Mouse (Mus musculus): ENCODE data around the gene Agbl4.
A peak's percentile ranks its signal among the peaks of the same experiment; 100 is the strongest.

Gene Agbl4

DNA sequence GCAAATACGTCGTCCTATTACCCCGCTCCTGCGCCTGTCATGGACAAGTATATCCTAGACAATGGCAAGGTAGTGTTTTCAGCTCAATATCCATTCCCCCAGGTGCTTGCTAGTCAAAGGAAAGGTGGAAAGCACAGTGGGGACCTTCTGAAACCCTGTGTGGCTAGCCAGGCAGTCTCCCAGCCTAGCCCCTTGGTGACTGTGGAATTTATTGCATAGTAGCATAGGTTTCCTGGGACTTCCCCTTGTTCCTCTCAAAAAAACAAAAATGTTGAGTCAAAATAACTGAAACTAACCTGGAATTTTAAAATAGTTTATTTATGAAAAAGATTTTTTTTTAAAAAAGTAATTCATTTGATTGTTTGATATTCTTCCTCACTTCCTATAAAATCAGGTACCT, 1051.1 kb downstream of the Agbl4 start:
- DNase-seq (ENCODE audit: low spot score) = no peak

DNA sequence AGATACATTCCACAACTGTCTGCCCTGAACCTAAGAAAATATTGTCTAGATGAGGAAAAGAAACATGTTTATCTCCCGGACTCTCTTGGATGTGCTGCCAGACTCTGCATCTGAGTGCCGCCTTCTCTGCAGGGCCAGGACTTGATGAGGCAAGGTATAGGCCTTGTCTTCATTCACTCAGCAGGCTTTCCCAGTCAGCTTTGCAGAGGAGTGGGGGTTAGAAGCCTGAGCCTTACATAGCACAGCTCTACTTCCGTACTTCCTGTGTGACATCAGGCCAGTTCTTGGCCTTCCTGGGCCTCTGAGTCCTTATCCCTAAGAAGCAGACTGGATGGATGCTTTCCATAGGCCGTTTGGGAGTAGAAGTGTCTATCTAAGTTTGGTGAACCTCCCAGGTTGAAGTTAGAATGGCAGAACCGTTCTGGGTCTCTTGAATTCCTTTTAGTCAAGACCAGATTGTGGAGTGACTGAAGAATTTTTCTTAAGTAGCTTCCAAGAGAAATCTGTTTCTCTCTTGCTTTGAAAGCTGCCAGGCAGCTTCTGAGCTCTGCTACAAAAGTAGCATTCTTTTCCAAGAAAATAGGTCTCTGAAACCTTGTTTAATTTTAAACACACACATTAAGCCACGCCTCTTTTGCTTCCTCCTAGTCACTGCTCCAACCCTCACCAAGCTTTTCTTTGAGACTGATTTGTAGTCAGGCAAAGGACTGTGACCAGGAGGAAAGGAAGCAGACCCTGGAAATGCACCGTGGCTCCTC, 1052.2 kb downstream of the Agbl4 start:
- no peak for DNase-seq (ENCODE audit: low spot score)

DNA sequence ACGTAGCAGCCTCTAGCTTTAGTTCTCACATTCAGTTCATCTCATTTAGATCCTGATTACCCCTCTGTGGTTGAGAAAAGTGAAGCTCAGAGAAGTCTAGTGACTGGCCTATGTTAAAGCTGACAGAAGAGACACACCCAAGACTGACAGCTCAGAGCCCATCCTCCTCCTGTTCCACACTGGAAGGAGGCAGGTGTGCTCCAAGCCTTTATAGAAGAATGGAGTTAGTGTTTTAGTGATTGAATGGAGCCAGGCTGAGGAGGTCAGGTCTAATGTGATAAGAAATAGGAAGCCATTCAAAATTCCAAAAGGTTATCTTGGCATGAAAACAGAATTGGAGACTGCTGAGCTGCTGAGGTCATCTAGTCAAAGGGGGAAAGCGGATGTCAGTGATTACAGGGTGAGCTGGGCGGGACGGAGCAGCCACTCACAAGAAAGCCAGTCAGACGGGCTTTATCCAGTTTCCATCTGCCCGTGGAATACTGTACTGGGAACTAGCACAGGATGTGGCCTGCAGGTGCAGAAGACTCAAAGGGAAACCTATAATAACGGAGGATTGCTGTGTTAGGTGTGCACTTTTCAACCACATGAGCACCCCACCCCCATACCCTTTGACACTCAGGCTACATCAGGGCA, 1053.9 kb downstream of the Agbl4 start:
- DNase-seq (ENCODE audit: low spot score) = no peak

DNA sequence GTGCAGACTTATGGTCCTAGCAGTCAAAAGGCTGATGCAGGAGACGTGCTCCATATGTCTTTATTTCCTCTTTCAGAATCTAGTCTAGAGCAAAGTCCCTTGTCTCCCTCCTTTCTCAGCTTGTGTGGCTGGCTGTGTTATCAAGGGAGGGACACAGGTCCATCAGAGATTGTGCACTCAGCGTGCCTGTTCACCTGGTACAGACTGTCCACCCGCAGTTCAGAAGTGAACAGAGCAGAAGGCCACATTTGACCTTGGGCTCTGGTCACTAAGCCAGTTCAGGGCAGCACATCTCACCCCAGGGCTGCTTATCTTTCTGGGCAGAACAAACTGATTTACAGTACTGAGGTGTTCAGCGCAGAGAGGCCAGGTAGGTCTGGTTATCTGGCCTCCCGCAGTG, 1054.7 kb downstream of the Agbl4 start:
- no peak for DNase-seq (ENCODE audit: low spot score)

DNA sequence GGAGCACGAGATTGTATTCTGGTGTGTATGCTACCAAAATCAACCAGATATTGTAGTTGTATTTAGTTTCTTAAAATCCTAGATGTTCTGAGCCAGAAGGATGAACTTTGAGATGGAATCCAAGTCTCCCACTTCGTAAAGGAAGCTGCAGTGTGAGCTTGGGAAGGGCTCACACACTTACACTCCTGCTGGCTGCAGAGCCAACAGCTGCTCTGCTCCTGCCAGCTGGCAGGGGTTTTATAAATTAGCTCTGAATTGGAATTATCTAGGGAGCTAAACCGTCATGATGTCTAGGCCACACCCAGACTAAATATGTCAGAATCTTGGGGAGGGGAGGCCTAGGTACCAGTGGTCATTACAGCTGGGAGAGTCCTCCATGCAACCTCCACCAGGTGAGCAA, 1055.8 kb downstream of the Agbl4 start:
- no peak for DNase-seq (ENCODE audit: low spot score)

DNA sequence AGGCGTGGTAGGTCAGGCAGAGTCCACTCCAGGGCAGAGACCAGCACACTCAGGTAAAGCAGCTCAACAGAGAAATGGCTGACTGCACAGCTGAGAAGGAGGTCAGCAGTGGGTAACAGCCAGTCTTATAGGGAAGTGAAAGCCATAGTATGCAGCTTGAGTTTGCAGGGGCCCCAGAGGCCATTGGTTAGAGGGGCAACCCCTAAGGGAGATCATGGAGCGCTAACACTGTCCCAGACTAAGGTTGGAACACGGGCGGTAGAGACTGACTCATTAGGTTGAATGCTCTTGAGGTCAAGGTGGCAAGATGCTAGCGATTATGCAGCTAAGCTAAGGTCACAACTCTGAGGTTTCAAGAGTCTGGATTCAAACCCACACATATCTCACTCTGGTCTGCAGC, 1058.2 kb downstream of the Agbl4 start:
- no peak for DNase-seq (ENCODE audit: low spot score)

- no peak for DNase-seq (ENCODE audit: low spot score)
Observed at GRCm38 (mm10) chr4:111457568-111457967, 1060.1 kb downstream of the Agbl4 start.

DNA sequence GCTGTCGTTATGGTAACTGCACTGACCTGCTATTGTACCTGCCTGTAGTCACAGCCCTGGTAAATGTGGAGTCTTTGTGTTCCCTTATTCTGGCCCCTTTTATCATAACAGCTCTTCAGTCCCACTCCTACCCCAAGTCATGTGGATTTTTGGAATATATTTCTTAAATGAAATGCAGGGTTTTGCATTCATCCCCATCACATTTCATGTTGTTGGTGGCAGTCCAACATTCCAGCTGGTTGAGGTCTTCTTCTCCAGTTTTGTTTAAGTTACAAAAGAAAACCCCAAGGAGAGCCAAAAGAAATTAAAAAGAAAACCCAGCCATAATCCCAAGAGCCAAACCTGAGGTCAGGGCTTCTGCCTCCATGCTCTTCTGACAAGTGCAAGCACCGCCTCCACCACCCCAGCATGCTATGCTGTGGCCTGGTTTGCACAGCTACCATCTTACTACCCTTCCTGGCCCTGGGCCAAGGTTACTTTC, 1069.9 kb downstream of the Agbl4 start:
- no peak for DNase-seq (ENCODE audit: low spot score)

- DNase-seq (ENCODE audit: low spot score) = no peak
Observed at GRCm38 (mm10) chr4:111467796-111468195, 1070.3 kb downstream of the Agbl4 start.

DNA sequence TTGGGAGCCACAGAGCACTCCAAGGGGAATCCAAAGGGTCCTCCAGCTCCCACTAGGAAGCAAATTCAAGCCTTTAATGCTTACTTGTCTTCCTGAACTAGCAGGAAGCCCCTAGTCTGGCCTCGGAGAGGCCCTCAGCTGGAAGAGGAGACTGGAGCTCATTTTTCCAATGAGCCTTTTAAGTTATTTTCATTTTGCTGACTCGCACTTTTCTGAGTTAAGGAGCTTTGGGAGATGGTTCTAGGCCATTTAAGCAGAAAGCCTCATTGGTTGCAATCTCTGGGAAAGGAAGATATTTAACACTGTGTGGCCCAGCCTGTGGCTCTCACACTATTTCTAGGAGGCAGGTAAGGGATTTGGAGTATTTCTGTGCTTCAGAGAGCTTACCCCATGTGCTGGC, 1072.4 kb downstream of the Agbl4 start:
- no peak for DNase-seq (ENCODE audit: low spot score)

DNA sequence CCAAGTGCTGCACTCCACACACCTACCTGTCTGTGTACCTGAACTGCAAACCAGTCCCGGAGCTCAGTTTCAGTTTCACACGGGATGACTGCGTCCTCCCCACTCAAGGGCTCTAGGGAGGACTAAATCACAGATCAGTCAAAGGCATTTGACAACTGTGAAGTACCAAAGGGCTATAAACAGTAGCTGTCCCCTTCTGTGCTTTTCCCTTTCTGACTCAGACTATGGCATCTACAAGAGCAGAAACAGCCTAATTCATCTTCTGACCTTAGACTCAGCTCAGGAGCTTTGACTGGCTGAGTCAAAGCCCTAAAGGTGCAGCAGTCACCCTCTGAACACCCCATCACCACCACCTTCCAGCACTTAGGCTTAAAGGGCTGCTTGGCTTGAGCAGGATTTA, 1074.3 kb downstream of the Agbl4 start:
- no peak for DNase-seq (ENCODE audit: low spot score)

DNA sequence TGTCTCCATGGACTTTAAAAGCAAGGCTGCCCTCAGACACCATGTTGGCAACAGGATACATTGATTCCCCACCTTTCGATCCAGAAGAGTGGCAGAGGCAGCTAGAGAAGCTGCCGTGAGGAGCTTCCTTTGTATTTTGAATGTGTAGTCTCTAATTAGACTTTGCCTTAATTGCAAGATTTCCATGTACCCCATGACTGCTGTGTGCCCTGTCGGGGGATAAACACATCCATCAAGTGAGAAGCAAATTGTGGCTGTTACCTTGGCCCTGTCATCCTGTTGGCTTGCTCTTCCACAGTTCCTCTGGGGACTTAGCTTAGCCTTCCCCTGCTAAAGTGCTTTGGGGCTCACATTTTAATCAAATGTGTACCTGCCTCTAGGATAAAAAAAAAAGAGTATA, 1075.0 kb downstream of the Agbl4 start:
- DNase-seq (ENCODE audit: low spot score) = no peak

GRCm38 (mm10) chr4:111473014-111473413, 1075.6 kb downstream of the Agbl4 start:
- no peak for DNase-seq (ENCODE audit: low spot score)

DNA sequence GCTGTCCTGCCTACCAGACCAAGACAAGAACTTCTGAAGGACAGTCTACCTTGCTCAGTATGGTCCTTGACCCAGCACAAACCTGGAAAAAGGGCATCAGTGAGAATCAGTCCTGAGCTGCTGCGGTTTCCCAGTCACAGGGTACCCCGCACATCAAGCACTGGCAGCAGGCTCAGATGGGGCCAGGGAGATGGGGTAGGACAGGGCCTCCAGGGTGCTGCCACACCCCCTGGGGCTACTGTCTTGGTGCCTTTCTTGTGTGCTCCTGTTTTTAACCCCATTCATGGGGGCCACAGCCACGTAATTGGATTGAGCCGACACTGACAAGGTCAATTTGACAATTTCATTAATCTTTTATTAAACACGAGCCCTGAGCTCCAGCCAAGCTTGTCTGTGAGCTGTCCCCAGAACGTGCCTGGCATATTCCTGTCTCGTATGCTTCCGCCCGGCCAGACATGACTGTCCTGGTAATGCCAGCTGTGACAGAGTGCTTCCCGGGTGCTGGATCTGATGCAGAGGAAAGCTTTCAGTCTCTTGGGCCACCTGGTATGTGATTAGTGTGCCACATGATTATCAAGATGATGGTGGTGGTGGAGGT, 1078.0 kb downstream of the Agbl4 start:
- no peak for DNase-seq (ENCODE audit: low spot score)

DNA sequence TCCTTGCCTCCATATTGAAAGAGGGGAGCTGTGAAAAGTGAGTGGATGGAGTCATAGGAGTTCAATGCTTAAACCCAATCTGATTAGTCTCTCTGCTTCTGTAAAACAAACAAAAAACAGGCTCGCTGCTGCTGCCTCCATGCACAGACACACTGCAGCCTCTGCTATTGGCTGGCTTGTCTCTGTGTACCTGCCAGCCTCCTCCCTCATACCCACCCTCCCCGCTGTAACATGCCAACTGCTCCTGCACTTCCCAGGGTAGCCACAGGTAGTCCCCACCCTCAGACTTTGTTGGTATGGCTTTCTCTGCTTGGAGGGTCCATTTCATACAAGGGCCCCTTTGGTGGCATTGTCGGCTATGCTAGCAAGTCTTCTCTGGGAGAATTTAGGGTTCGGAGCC, 1080.0 kb downstream of the Agbl4 start:
- no peak for DNase-seq (ENCODE audit: low spot score)

DNA sequence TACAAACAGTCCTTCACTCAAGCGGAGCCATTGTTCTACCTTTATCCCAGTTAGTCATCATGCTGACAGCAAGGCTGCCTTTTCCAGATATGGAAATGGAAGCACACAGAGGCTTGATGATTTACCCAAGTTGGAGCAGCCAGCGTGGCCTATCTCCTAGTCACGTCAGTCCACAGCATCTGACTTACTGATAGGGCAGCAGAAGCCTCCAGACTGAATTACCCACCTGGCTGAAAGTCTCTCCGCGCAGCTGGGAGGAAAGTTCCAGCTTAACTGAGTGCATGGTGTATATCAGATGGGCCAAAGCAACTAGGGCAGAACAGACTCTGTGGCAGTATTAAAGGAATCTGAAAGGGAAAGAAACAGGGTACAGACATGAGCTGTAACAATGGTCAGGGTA, 1086.0 kb downstream of the Agbl4 start:
- DNase-seq (ENCODE audit: low spot score) = no peak

DNA sequence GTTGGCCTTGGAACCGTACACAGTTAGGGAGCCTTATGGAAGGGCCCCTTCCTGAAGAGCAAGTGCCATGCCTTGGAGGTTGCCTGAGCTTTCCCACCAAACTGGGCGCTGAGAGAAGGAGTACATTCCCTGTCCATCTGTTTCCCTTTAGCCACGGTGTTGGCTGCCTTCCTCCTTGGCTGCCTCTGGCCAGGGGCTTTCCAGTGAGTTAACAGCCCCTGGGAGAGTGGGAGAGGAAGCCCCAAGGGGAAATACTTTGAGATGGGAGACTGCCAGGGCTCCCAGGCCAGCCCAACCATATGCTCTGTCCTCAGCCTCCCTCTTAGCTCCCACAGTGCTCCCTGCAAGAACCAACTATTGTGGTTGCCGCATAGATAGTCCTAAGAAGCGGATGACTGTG, 1087.7 kb downstream of the Agbl4 start:
- DNase-seq (ENCODE audit: low spot score) = peak; percentile 10

DNA sequence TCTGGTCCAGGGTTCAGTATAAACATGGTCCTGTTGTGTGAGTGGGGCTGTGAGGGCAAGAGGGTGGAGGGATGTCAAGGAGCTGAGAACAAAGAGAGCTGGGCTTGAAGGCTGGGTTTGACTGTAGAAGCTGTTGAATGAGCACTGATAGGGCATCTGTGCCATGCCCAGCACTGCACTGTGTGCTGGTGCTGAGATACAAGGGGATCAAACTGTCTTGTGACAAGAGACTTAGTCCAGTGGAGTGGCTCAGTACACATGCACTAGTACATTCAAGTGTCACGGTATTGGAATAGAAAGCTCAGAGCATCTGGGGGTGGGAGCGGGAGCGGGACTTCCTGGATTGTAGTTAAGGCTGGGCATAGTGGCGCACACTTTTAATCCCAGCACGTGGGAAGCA, 1088.7 kb downstream of the Agbl4 start:
- no peak for DNase-seq (ENCODE audit: low spot score)

DNA sequence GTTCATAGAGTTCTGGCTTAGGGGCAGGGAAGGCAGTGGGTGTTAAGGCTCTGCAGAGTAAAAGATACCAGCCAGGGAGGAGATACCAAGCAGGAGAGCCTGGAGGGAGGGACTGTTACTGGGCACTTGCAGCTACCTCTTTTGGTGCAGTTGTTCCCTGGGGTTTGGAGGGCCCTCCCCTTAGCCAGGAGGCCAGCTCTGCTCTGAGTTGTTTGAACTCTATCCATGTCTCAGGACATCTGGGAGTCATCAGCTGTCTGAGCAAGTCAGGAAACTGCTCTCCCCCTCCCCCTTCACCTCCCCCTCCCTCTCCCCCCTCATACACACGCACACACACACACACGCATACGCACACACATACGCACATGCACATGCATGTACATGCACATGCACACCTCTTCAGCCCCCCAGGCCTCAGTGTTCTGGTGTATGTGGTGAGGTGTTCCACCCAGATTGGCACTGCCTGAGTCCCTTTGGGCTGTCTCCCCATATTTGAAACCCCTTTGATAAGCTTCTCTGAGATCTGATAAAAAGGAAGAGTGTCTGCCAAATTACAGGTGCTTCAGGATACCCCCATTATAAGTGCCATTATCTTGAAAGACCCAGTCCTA, 1089.9 kb downstream of the Agbl4 start:
- no peak for DNase-seq (ENCODE audit: low spot score)

DNA sequence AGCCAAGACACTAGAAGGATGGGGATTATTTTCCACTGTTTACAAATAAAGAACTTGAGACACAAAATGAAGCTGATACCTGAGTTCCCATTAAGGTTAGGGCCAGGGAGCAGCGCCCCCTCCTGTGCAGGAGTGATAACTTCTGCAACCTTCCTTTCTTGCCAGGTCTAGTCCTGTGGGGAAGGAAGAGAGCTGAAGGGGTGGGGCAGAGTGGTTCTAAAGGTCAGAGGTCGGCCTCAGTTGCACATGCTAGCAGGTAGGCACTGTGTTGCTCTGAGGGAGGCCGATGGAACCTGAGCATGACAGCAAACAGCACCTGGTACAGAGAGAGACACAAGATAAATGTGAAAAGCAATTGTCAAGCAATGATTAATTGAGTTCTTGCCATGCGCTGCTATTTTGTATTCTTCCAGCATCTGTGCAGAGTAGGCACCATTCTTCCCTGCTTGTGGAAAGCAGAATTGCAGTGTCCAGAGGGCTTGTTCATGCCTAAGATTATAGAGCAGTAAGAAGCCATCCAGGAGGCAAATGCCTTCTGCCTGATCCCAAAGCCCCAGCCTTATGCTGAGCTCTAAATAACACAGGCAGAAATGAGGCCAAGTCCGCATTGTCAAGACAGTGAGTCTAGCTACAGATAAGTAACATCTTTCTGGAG, 1096.4 kb downstream of the Agbl4 start:
- DNase-seq (ENCODE audit: low spot score) = no peak

DNA sequence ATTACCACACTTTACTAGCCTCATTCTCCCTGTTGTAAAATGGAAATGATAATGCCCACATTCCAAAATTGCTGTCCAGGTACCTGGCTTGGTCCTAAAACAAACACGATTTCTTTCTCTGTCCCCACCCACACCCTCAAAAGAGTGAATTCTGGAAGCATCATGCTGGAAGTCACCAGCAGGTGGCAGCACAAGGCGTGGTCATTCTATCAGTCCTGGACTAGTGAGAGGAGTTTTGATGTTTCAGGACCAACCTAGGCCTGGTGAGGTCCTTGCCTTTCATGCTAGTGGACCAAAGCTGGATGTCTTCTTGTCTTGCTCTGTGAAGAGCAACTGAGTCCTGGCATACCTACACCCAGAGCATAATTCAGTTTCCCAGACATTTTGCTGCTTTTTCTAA, 1098.5 kb downstream of the Agbl4 start:
- peak; percentile 70 for DNase-seq (ENCODE audit: low spot score)

DNA sequence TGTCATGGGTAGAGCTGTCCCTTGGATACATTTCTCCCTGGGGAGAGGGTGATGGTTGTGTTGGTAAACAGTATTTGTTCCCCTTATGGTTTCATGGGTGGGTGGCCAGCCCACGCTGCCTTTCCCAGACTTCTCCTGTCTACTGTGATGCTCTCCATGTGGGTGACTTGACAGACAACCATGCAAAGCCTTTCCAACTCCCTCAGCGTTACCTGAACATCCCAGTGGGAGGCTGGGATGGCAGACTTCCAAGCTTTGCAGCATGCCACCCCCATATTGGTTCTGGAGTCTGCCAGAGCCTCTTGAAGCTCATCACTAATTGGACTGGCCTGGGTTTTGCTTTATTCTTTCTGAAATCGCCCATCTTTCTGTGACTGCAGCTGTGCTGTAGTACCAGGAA, 1101.3 kb downstream of the Agbl4 start:
- no peak for DNase-seq (ENCODE audit: low spot score)

Data from ovary, postnatal 36 days (tissue).